Mouse (Mus musculus): ENCODE results near the gene Polr3e. TPM values are rescaled to one million over a fixed set of nuclear protein-coding genes. Genes with fewer than 3 reads are reported as not detected.
"Not testable (repeated sequence)": the region's sequence is repeated elsewhere in the genome, so short reads cannot be mapped to it uniquely, and the experiment has no call there.

Polr3e gene
- polyA plus RNA-seq, 1 experiment from 2014 or later = 45.6 TPM

GRCm38 (mm10) chr7:120936522-120936921 is 19.0 kb downstream of the Polr3e start:
- peaks cover 80% of the 10 kb centered on the region for H3K36me3 ChIP-seq (ENCODE audit: insufficient read depth, low read length)
- H3K4me1 ChIP-seq (ENCODE audit: insufficient read depth, low read length) = no peaks in the 10 kb centered on the region
- H3K27me3 ChIP-seq (ENCODE audit: insufficient read depth, low read length) = no peaks in the 10 kb centered on the region
- no peak overlapping the region for H3K27ac ChIP-seq (ENCODE audit: low read length)
- WGBS = 91% methylated on average over 4 of the region's 4 CpGs
- H3K9ac ChIP-seq (replicated peaks; ENCODE audit: low read length) = no peak overlapping the region
- no peak overlapping the region for H3K4me2 ChIP-seq (replicated peaks; ENCODE audit: low read depth, low read length)
- no peaks in the 10 kb centered on the region for H3K9me3 ChIP-seq (ENCODE audit: low read length)
- ATAC-seq (ENCODE audit: low FRiP score, low TSS enrichment) = no peak
- H3K4me3 ChIP-seq (ENCODE audit: low read length) = no peak overlapping the region

GRCm38 (mm10) chr7:120938206-120938605 is 20.7 kb downstream of the Polr3e start:
- Histone ChIP-seq H3K4me1 (ENCODE audit: insufficient read depth, low read length) (no peaks in the 10 kb centered on the region), H3K4me2 (replicated peaks; ENCODE audit: low read depth, low read length) (no peak overlapping the region), H3K4me3 (ENCODE audit: low read length) (no peak overlapping the region), H3K27me3 (ENCODE audit: insufficient read depth, low read length) (no peaks in the 10 kb centered on the region), H3K27ac (ENCODE audit: low read length) (no peak overlapping the region), H3K36me3 (ENCODE audit: insufficient read depth, low read length) (peaks cover 84% of the 10 kb centered on the region), H3K9ac (replicated peaks; ENCODE audit: low read length) (no peak overlapping the region), H3K9me3 (ENCODE audit: low read length) (no peaks in the 10 kb centered on the region)
- 84% methylated on average over 9 of the region's 9 CpGs for WGBS
- ATAC-seq (ENCODE audit: low FRiP score, low TSS enrichment) = no peak

- ATAC-seq (ENCODE audit: low FRiP score, low TSS enrichment) = no peak
- 90% methylated on average over 12 of the region's 12 CpGs for WGBS
These were observed 22.8 kb downstream of the Polr3e start for GRCm38 (mm10) chr7:120940343-120940742.

GRCm38 (mm10) chr7:120941214-120941613 is 23.7 kb downstream of the Polr3e start:
- no peak overlapping the region for H3K4me2 ChIP-seq (replicated peaks; ENCODE audit: low read depth, low read length)
- peaks cover 75% of the 10 kb centered on the region for H3K36me3 ChIP-seq (ENCODE audit: insufficient read depth, low read length)
- no peak overlapping the region for H3K9ac ChIP-seq (replicated peaks; ENCODE audit: low read length)
- WGBS = 93% methylated on average over 6 of the region's 6 CpGs
- no peak for ATAC-seq (ENCODE audit: low FRiP score, low TSS enrichment)
- no peaks in the 10 kb centered on the region for H3K27me3 ChIP-seq (ENCODE audit: insufficient read depth, low read length)
- no peaks in the 10 kb centered on the region for H3K9me3 ChIP-seq (ENCODE audit: low read length)
- H3K27ac ChIP-seq (ENCODE audit: low read length) = no peak overlapping the region
- no peaks in the 10 kb centered on the region for H3K4me1 ChIP-seq (ENCODE audit: insufficient read depth, low read length)
- no peak overlapping the region for H3K4me3 ChIP-seq (ENCODE audit: low read length)

More at GRCm38 (mm10) chr7:120940343-120940742, 22.8 kb downstream of the Polr3e start:
- H3K9me3 ChIP-seq (ENCODE audit: low read length) = no peaks in the 10 kb centered on the region
- H3K4me1 ChIP-seq (ENCODE audit: insufficient read depth, low read length) = no peaks in the 10 kb centered on the region
- no peak overlapping the region for H3K4me3 ChIP-seq (ENCODE audit: low read length)
- H3K4me2 ChIP-seq (replicated peaks; ENCODE audit: low read depth, low read length) = no peak overlapping the region
- peaks cover 79% of the 10 kb centered on the region for H3K36me3 ChIP-seq (ENCODE audit: insufficient read depth, low read length)
- H3K27me3 ChIP-seq (ENCODE audit: insufficient read depth, low read length) = no peaks in the 10 kb centered on the region
- H3K27ac ChIP-seq (ENCODE audit: low read length) = no peak overlapping the region
- H3K9ac ChIP-seq (replicated peaks; ENCODE audit: low read length) = no peak overlapping the region

GRCm38 (mm10) chr7:120942506-120942905 is 25.0 kb downstream of the Polr3e start:
- no peak overlapping the region for H3K4me2 ChIP-seq (replicated peaks; ENCODE audit: low read depth, low read length)
- peaks cover 63% of the 10 kb centered on the region for H3K36me3 ChIP-seq (ENCODE audit: insufficient read depth, low read length)
- WGBS = 60% methylated on average over 1 of the region's 1 CpGs
- H3K9me3 ChIP-seq (ENCODE audit: low read length) = no peaks in the 10 kb centered on the region
- no peak overlapping the region for H3K4me3 ChIP-seq (ENCODE audit: low read length)
- H3K27ac ChIP-seq (ENCODE audit: low read length) = no peak overlapping the region; the same call in 1 of the 2 replicates
- no peak for ATAC-seq (ENCODE audit: low FRiP score, low TSS enrichment)
- no peaks in the 10 kb centered on the region for H3K4me1 ChIP-seq (ENCODE audit: insufficient read depth, low read length)
- no peak overlapping the region for H3K9ac ChIP-seq (replicated peaks; ENCODE audit: low read length)
- no peaks in the 10 kb centered on the region for H3K27me3 ChIP-seq (ENCODE audit: insufficient read depth, low read length)

- H3K9ac ChIP-seq (replicated peaks; ENCODE audit: low read length) = no peak overlapping the region
- H3K4me3 ChIP-seq (ENCODE audit: low read length) = no peak overlapping the region
- H3K9me3 ChIP-seq (ENCODE audit: low read length) = no peaks in the 10 kb centered on the region
- WGBS = 68% methylated on average over 7 of the region's 8 CpGs
- no peak overlapping the region for H3K27ac ChIP-seq (ENCODE audit: low read length)
- H3K4me1 ChIP-seq (ENCODE audit: insufficient read depth, low read length) = no peaks in the 10 kb centered on the region
- H3K27me3 ChIP-seq (ENCODE audit: insufficient read depth, low read length) = no peaks in the 10 kb centered on the region
- no peak overlapping the region for H3K4me2 ChIP-seq (replicated peaks; ENCODE audit: low read depth, low read length)
- peak; percentile 73 for ATAC-seq (ENCODE audit: low FRiP score, low TSS enrichment)
- H3K36me3 ChIP-seq (ENCODE audit: insufficient read depth, low read length) = peaks cover 53% of the 10 kb centered on the region
These were observed 26.5 kb downstream of the Polr3e start for GRCm38 (mm10) chr7:120943936-120944509.

- peaks cover 23% of the 10 kb centered on the region for H3K36me3 ChIP-seq (ENCODE audit: insufficient read depth, low read length)
- not testable (repeated sequence) for H3K4me1 ChIP-seq (ENCODE audit: insufficient read depth, low read length); H3K9ac ChIP-seq (replicated peaks; ENCODE audit: low read length); H3K9me3 ChIP-seq (ENCODE audit: low read length); H3K27ac ChIP-seq (ENCODE audit: low read length); H3K4me2 ChIP-seq (replicated peaks; ENCODE audit: low read depth, low read length); H3K4me3 ChIP-seq (ENCODE audit: low read length); H3K27me3 ChIP-seq (ENCODE audit: insufficient read depth, low read length); ATAC-seq (ENCODE audit: low FRiP score, low TSS enrichment)
- WGBS = 82% methylated on average over 7 of the region's 7 CpGs
These were observed 36.0 kb downstream of the Polr3e start for GRCm38 (mm10) chr7:120953591-120953990.

- no peak for ATAC-seq (ENCODE audit: low FRiP score, low TSS enrichment)
- H3K9me3 ChIP-seq (ENCODE audit: low read length) = no peaks in the 10 kb centered on the region
- H3K36me3 ChIP-seq (ENCODE audit: insufficient read depth, low read length) = peaks cover 28% of the 10 kb centered on the region
- H3K27me3 ChIP-seq (ENCODE audit: insufficient read depth, low read length) = no peaks in the 10 kb centered on the region
- no peaks in the 10 kb centered on the region for H3K4me1 ChIP-seq (ENCODE audit: insufficient read depth, low read length)
- H3K9ac ChIP-seq (replicated peaks; ENCODE audit: low read length) = no peak overlapping the region
- no peak overlapping the region for H3K4me2 ChIP-seq (replicated peaks; ENCODE audit: low read depth, low read length)
- H3K27ac ChIP-seq (ENCODE audit: low read length) = no peak overlapping the region
- no peak overlapping the region for H3K4me3 ChIP-seq (ENCODE audit: low read length)
- WGBS = 91% methylated on average over 2 of the region's 2 CpGs
These were observed 42.6 kb downstream of the Polr3e start for GRCm38 (mm10) chr7:120960116-120960515.

- Histone ChIP-seq H3K4me1 (ENCODE audit: insufficient read depth, low read length) (no peaks in the 10 kb centered on the region), H3K9me3 (ENCODE audit: low read length) (no peaks in the 10 kb centered on the region), H3K9ac (replicated peaks; ENCODE audit: low read length) (no peak overlapping the region), H3K27me3 (ENCODE audit: insufficient read depth, low read length) (no peaks in the 10 kb centered on the region), H3K27ac (ENCODE audit: low read length) (no peak overlapping the region), H3K4me2 (replicated peaks; ENCODE audit: low read depth, low read length) (no peak overlapping the region), H3K36me3 (ENCODE audit: insufficient read depth, low read length) (peaks cover 28% of the 10 kb centered on the region), H3K4me3 (ENCODE audit: low read length) (no peak overlapping the region)
- no peak for ATAC-seq (ENCODE audit: low FRiP score, low TSS enrichment)
- WGBS = 91% methylated on average over 6 of the region's 6 CpGs
These were observed 43.1 kb downstream of the Polr3e start for GRCm38 (mm10) chr7:120960601-120961000.

GRCm38 (mm10) chr7:120961893-120962292 is 44.3 kb downstream of the Polr3e start:
- Histone ChIP-seq H3K27me3 (ENCODE audit: insufficient read depth, low read length) (no peaks in the 10 kb centered on the region), H3K9ac (replicated peaks; ENCODE audit: low read length) (no peak overlapping the region), H3K4me2 (replicated peaks; ENCODE audit: low read depth, low read length) (no peak overlapping the region), H3K9me3 (ENCODE audit: low read length) (no peaks in the 10 kb centered on the region), H3K36me3 (ENCODE audit: insufficient read depth, low read length) (peaks cover 21% of the 10 kb centered on the region), H3K4me3 (ENCODE audit: low read length) (no peak overlapping the region), H3K4me1 (ENCODE audit: insufficient read depth, low read length) (no peaks in the 10 kb centered on the region), H3K27ac (ENCODE audit: low read length) (no peak overlapping the region)
- 64% methylated on average over 3 of the region's 3 CpGs for WGBS
- no peak for ATAC-seq (ENCODE audit: low FRiP score, low TSS enrichment)
